9 mouse cellular contexts compared by ENCODE assay signal in genomic region chr8:48458373-48458772, GRCm38 (mm10).
DNase-seq lines count a peak whose midpoint lies in the region; ATAC-seq and TF ChIP-seq lines count a peak whose summit lies in the region.
"Had no signal": no experiment of that assay in that cellular context is flagged by ENCODE, and none has a peak within 500 bp of the region (broad histone marks: within the 10 kb centered on the region; RNA-seq: fewer than 3 reads in every experiment).

No protein-coding gene starts in this region.

- no peaks in the 10 kb centered on the region for H3K9me3 ChIP-seq in hindbrain, embryonic 11.5 days (ENCODE audit: control insufficient read depth, low read length)
- H3K9me3 ChIP-seq in midbrain, embryonic 12.5 days = no peaks in the 10 kb centered on the region

- TF ChIP-seq CTCF in brain, embryonic 14.5 days (IDR thresholded peaks at IDR 0.05; ENCODE audit: borderline replicate concordance, extremely low read depth, insufficient read depth, insufficient read length) = no peak

- no peaks in the 10 kb centered on the region for H3K36me3 ChIP-seq in hindbrain, embryonic 11.5 days (ENCODE audit: control insufficient read depth, insufficient read depth, low read length)
- no peaks in the 10 kb centered on the region for H3K36me3 ChIP-seq in midbrain, embryonic 12.5 days

- H3K27me3 ChIP-seq in hindbrain, embryonic 11.5 days (ENCODE audit: control insufficient read depth, insufficient read depth, low read length) = no peaks in the 10 kb centered on the region
- peaks cover 15% of the 10 kb centered on the region for H3K27me3 ChIP-seq in midbrain, embryonic 12.5 days

- TF ChIP-seq POLR2A in brain, embryonic 14.5 days (IDR thresholded peaks at IDR 0.05; ENCODE audit: borderline replicate concordance, extremely low read depth, insufficient read depth, insufficient read length, poor library complexity, severe bottlenecking) = no peak

- no peak overlapping the region for H3K9ac ChIP-seq in hindbrain, embryonic 11.5 days (ENCODE audit: low read depth, low read length)
- no peak overlapping the region for H3K9ac ChIP-seq in midbrain, embryonic 12.5 days (replicated peaks)

- H3K27ac ChIP-seq in hindbrain, embryonic 11.5 days (ENCODE audit: low read depth, low read length) = peak overlapping the region; percentile 1; the same call in 1 of the 2 replicates
- H3K27ac ChIP-seq in midbrain, embryonic 12.5 days (replicated peaks) = peak overlapping the region; percentile 64

- H3K4me3 ChIP-seq in hindbrain, embryonic 11.5 days (ENCODE audit: low read depth, low read length) = no peak overlapping the region
- no peak overlapping the region for H3K4me3 ChIP-seq in midbrain, embryonic 12.5 days
- H3K4me3 ChIP-seq: myocyte had no signal

- ATAC-seq in hindbrain, embryonic 11.5 days (ENCODE audit: low FRiP score) = peak; percentile 84
- peak; percentile 84 for ATAC-seq in midbrain, embryonic 12.5 days (ENCODE audit: low FRiP score, low read depth)

- no peak overlapping the region for H3K4me2 ChIP-seq in hindbrain, embryonic 11.5 days (replicated peaks; ENCODE audit: low read depth, low read length)
- peak overlapping the region; percentile 24 for H3K4me2 ChIP-seq in midbrain, embryonic 12.5 days (replicated peaks)

- intact Hi-C loops in left cerebral cortex, postnatal 25 days (cut with DNase I) = no loop called here
- intact Hi-C loops in gastrocnemius, postnatal 36 days (cut with DNase I) = no loop called here

- peak; percentile 32 to 51 for DNase-seq in left cerebral cortex, postnatal 25 days (ENCODE audit: low spot score in 2 of 2)
- no peak for DNase-seq in left cerebral cortex, adult 8-10 months (ENCODE audit: low spot score in 2 of 2)
- peak; percentile 99 for DNase-seq in brain, embryonic 14.5 days (ENCODE audit: low read depth)
- peak; percentile 75 for DNase-seq in hindbrain, embryonic 11.5 days (ENCODE audit: low spot score)
- no peak for DNase-seq in urinary bladder, adult 2 months (ENCODE audit: low spot score)
- DNase-seq in gastrocnemius, postnatal 36 days = no peak
- DNase-seq in gastrocnemius, adult 8-10 months (ENCODE audit: low spot score in 2 of 2) = no peak

- 24% methylated on average over 5 of the region's 5 CpGs for WGBS in hindbrain, embryonic 11.5 days
- 6% methylated on average over 5 of the region's 5 CpGs for WGBS in midbrain, embryonic 12.5 days

- peaks cover 10% of the 10 kb centered on the region for H3K4me1 ChIP-seq in hindbrain, embryonic 11.5 days (replicated peaks; ENCODE audit: control insufficient read depth, insufficient read depth, low read length)
- peaks cover 37% of the 10 kb centered on the region for H3K4me1 ChIP-seq in midbrain, embryonic 12.5 days

Comparison
In these comparisons a context has a peak if more than half of its experiments do, and no peak if none do; other contexts are left out.
1. DNase-seq: peak in left cerebral cortex, postnatal 25 days (2 of 2), brain, embryonic 14.5 days (single experiment) and hindbrain, embryonic 11.5 days (single experiment); none in left cerebral cortex, adult 8-10 months (0 of 2), urinary bladder, adult 2 months (single experiment), gastrocnemius, postnatal 36 days (0 of 2) and gastrocnemius, adult 8-10 months (0 of 2).